Mouse (Mus musculus) hindbrain, embryonic 16.5 days (tissue): ENCODE measurements around the gene Kyat1. TPM values are rescaled to one million over a fixed set of nuclear protein-coding genes. Genes with fewer than 3 reads are reported as not detected.

Experiments
- ATAC-seq: fragments of 200-750 bp; cut with Nextera tagmentation; 2 replicates; pipeline ENCODE4 v1.8.0; 2017; ENCODE audit warnings: moderate TSS enrichment, moderate library complexity
- H3K27ac ChIP-seq: fragments of 300-500 bp; sonication (generic); 2 replicates; pipeline ENCODE4 v1.5.1; 2014; ENCODE audit warnings: low read depth, mild to moderate bottlenecking, control low read depth, low read length, moderate library complexity
- H3K27me3 ChIP-seq: fragments of 300-500 bp; sonication (generic); replicated peaks from 2 replicates; pipeline ENCODE4 v1.6.1; 2014; ENCODE audit warnings: low read length; ENCODE audit not compliant: control insufficient read depth, insufficient read depth
- H3K36me3 ChIP-seq: fragments of 300-500 bp; sonication (generic); 2 replicates; pipeline ENCODE4 v1.6.1; 2014; ENCODE audit warnings: mild to moderate bottlenecking, low read length, moderate library complexity, mixed read lengths; ENCODE audit not compliant: control insufficient read depth, insufficient read depth
- H3K4me1 ChIP-seq: fragments of 300-500 bp; sonication (generic); 2 replicates; pipeline ENCODE4 v1.6.1; 2014; ENCODE audit warnings: low read depth, low read length; ENCODE audit not compliant: control insufficient read depth, insufficient read depth
- H3K4me2 ChIP-seq: fragments of 300-500 bp; sonication (generic); 2 replicates; pipeline ENCODE4 v1.6.1; 2014; ENCODE audit warnings: mild to moderate bottlenecking, low read length, control low read depth, moderate library complexity
- H3K4me3 ChIP-seq: fragments of 300-500 bp; sonication (generic); 2 replicates; pipeline ENCODE4 v1.5.1; 2014; ENCODE audit warnings: mild to moderate bottlenecking, low read length, control low read depth, moderate library complexity
- H3K9ac ChIP-seq: fragments of 300-500 bp; sonication (generic); 2 replicates; pipeline ENCODE4 v1.6.1; 2014; ENCODE audit warnings: low read depth, mild to moderate bottlenecking, control low read depth, low read length, moderate library complexity
- H3K9me3 ChIP-seq: fragments of 300-500 bp; sonication (generic); 2 replicates; pipeline ENCODE4 v1.6.1; 2014; ENCODE audit warnings: mild to moderate bottlenecking, low read length, moderate library complexity; ENCODE audit not compliant: control insufficient read depth
- WGBS: fragments of 180-500 bp; shearing (Covaris S2); extraction: QIAGEN DNeasy Blood & Tissue Kit; methylation state at CpG from one replicate; pipeline ENCODE4 v1.1.7; 2014; 5-methylcytosine and 5-hydroxymethylcytosine counted together
- polyA plus RNA-seq: library from polyadenylated mRNA; unstranded; fragments of >200 nt; fragmentation: Nextera tagmentation; extraction: Ambion mirVana; gene quantifications from 2 replicates; pipeline ENCODE4 v1.2.1, GENCODE M21; 2015

The Kyat1 gene
- polyA plus RNA-seq, 1 experiment from 2014 or later = 15.2 TPM

DNA sequence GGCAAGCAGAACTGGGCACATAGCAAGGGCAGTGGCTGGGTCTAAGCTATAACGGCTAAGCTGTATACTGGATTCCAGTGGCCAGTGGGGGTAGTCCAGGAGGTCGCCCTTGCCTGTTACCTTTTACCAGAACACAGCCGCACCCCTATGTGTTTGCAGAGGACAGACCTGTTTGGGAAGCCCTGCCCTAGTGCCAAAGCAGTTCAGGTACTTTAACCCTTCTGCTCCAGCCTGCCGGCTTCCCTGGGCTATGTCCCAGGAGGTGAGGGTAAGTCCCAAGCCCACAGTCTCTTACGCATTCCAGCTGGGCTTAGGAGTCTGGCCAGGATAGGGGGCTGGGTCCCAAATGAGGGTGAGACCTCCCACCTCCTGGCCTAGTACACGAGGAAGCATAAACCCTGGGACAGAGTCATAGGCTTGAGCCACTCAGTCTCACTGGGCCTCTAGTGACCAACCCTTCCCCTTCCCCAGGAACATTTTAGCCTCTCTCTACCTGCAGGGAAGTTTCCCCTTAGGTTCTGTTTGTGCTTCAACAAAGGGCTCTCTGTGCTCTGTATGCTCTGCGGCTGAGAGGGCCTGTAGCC is 39.0 kb upstream of the Kyat1 start:
- peaks cover 13% of the 10 kb centered on the region for H3K36me3 ChIP-seq
- WGBS = 76% methylated on average over 7 of the region's 7 CpGs
- no peak overlapping the region for H3K4me3 ChIP-seq
- no peak overlapping the region for H3K4me2 ChIP-seq
- H3K9me3 ChIP-seq = no peaks in the 10 kb centered on the region
- H3K4me1 ChIP-seq = peaks cover 11% of the 10 kb centered on the region
- no peaks in the 10 kb centered on the region for H3K27me3 ChIP-seq
- H3K27ac ChIP-seq = no peak overlapping the region
- H3K9ac ChIP-seq = no peak overlapping the region
- no peak; the same call in 1 of the 2 replicates for ATAC-seq

DNA sequence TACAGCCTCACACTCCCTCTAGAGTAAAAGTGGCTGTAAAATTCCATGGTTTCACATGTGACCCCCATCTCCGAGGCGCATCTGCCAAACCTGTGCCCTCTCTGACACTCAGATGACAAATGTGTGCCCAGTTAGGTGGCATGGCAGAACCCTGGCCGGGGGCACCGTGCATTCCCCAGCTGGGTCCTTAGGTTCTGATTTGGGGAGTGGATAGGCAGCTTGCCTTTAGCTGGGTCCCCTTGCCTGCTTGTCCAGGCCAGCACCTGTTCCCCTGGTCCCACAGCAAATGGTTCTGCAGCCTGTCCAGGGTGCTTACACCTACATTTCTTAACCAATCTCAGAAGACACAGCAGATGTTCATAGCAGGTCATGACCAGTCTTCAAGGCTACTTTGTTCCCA is 37.7 kb upstream of the Kyat1 start:
- no peak overlapping the region for H3K27ac ChIP-seq
- no peaks in the 10 kb centered on the region for H3K27me3 ChIP-seq
- peaks cover 23% of the 10 kb centered on the region for H3K4me1 ChIP-seq
- 96% methylated on average over 4 of the region's 4 CpGs for WGBS
- H3K4me2 ChIP-seq = no peak overlapping the region
- peaks cover 11% of the 10 kb centered on the region for H3K36me3 ChIP-seq
- no peaks in the 10 kb centered on the region for H3K9me3 ChIP-seq
- ATAC-seq = no peak
- no peak overlapping the region for H3K9ac ChIP-seq
- no peak overlapping the region for H3K4me3 ChIP-seq

GRCm38 (mm10) chr2:30242509-30242908 is 36.9 kb upstream of the Kyat1 start:
- peak overlapping the region; percentile 29; the same call in 1 of the 2 replicates for H3K27ac ChIP-seq
- H3K27me3 ChIP-seq = no peaks in the 10 kb centered on the region
- H3K4me1 ChIP-seq = peaks cover 23% of the 10 kb centered on the region
- H3K36me3 ChIP-seq = peaks cover 11% of the 10 kb centered on the region
- H3K9ac ChIP-seq = no peak overlapping the region
- 33% methylated on average over 4 of the region's 4 CpGs for WGBS
- H3K4me2 ChIP-seq = no peak overlapping the region
- no peaks in the 10 kb centered on the region for H3K9me3 ChIP-seq
- H3K4me3 ChIP-seq = no peak overlapping the region
- no peak for ATAC-seq

- Histone ChIP-seq H3K4me2 (no peak within 1 kb of the TSS; the same call in 1 of the 2 replicates), H3K27ac (no peak within 1 kb of the TSS), H3K27me3 (no peaks in the 10 kb centered on the region), H3K9ac (peak within 1 kb of the TSS; percentile 4; the same call in 1 of the 2 replicates), H3K4me1 (peaks cover 29% of the 10 kb centered on the region), H3K36me3 (peaks cover 9% of the 10 kb centered on the region), H3K9me3 (no peaks in the 10 kb centered on the region), H3K4me3 (no peak within 1 kb of the TSS)
- WGBS = 85% methylated on average over 2 of the region's 2 CpGs
- ATAC-seq = no peak
Observed at GRCm38 (mm10) chr2:30240267-30240666, 34.6 kb upstream of the Kyat1 start, which contains the start of gene Gm28035. Gene Gm28035 (plus strand): TSS chr2:30240567.

DNA sequence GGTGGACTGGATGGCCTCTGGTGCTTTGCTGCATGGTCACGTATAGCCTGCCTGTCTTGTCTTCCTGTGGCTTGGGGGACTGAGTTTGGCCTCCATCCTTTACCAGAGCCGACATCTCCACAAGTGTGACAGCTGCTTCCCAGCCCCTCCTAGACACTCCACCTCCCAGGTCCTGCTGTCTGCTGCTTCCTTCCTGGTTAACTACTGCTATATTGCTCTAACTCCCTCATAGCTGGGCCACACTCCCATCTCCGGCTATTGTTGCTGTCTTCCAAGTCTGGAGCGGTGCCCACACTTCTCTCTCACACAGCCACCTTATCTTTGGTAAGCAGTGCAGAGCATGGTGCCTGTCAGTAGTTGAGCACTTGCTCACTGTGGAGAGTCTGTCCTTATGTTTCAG is 34.1 kb upstream of the Kyat1 start:
- no peaks in the 10 kb centered on the region for H3K9me3 ChIP-seq
- no peak overlapping the region for H3K4me3 ChIP-seq
- WGBS = 80% methylated on average over 4 of the region's 4 CpGs
- H3K4me2 ChIP-seq = no peak overlapping the region
- H3K27ac ChIP-seq = no peak overlapping the region
- peaks cover 9% of the 10 kb centered on the region for H3K36me3 ChIP-seq
- ATAC-seq = no peak
- peak overlapping the region; percentile 4; the same call in 1 of the 2 replicates for H3K9ac ChIP-seq
- peaks cover 29% of the 10 kb centered on the region for H3K4me1 ChIP-seq
- H3K27me3 ChIP-seq = no peaks in the 10 kb centered on the region

- Histone ChIP-seq H3K4me1 (peaks cover 29% of the 10 kb centered on the region), H3K4me2 (peak overlapping the region; percentile 88), H3K27ac (no peak overlapping the region), H3K9me3 (no peaks in the 10 kb centered on the region), H3K9ac (peak overlapping the region; percentile 95), H3K27me3 (no peaks in the 10 kb centered on the region), H3K36me3 (peaks cover 9% of the 10 kb centered on the region), H3K4me3 (peak overlapping the region; percentile 89)
- WGBS = 79% methylated on average over 3 of the region's 3 CpGs
- ATAC-seq = no peak
Observed at GRCm38 (mm10) chr2:30238906-30239465, 33.3 kb upstream of the Kyat1 start.

- H3K27ac ChIP-seq = peak overlapping the region; percentile 88
- H3K9me3 ChIP-seq = no peaks in the 10 kb centered on the region
- under 1% methylated on average over 16 of the region's 42 CpGs for WGBS
- H3K27me3 ChIP-seq = no peaks in the 10 kb centered on the region
- peaks cover 29% of the 10 kb centered on the region for H3K4me1 ChIP-seq
- ATAC-seq = peak; percentile 91
- peaks cover 7% of the 10 kb centered on the region for H3K36me3 ChIP-seq
- H3K9ac ChIP-seq = peak overlapping the region; percentile 95
- peak overlapping the region; percentile 88 for H3K4me2 ChIP-seq
- peak overlapping the region; percentile 89 for H3K4me3 ChIP-seq
Observed at GRCm38 (mm10) chr2:30237881-30238280, 32.2 kb upstream of the Kyat1 start.

DNA sequence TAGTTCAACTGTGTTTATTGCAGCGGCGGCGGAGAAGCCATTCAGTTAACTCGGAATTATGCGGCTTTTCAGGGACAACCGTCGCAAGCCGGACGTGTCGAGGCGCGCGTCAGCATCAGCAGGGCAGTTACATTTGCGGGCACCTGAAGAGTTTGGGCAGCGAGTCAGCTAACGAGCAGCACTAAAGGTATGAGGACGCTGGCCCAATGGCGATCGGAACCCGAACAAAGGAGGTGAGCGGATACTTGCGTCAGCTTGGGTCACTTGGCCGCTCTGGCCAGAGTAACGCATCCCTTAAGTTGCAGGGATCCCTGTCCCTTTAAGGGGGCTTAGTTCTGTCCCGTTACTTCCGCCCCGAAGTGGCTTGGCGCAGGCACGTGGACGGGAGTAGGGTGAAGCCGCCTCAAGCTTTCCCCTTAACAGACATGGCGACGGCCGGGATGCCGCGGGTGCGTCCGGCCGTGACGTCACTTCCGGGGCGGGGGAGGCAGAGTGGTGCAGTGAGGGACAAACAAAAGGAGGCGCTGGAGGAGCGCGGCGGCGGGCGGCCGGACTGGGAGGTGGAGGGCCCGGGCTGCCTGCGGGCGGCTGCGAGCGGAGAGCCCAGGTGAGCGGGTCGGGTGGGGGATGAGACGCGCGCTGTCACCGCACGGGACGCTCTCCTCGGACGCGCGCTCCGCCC is 31.7 kb upstream of the Kyat1 start, which contains the start of gene Lrrc8a:
TSS of gene Lrrc8a (plus strand) at position 517 of the 682 bp plus-strand sequence.
- H3K27ac ChIP-seq = peak within 1 kb of the TSS; percentile 88
- H3K9me3 ChIP-seq = no peaks in the 10 kb centered on the region
- H3K4me3 ChIP-seq = peak within 1 kb of the TSS; percentile 89
- peak within 1 kb of the TSS; percentile 95 for H3K9ac ChIP-seq
- ATAC-seq = peak; percentile 98
- peaks cover 23% of the 10 kb centered on the region for H3K4me1 ChIP-seq
- under 1% methylated on average over 53 of the region's 67 CpGs for WGBS
- H3K27me3 ChIP-seq = no peaks in the 10 kb centered on the region
- peak within 1 kb of the TSS; percentile 88 for H3K4me2 ChIP-seq
- H3K36me3 ChIP-seq = peaks cover 7% of the 10 kb centered on the region
